Mouse (Mus musculus) liver, embryonic 13.5 days (tissue): Measurements from ENCODE around the gene Lcn4. TPM values are rescaled to one million over a fixed set of nuclear protein-coding genes. Genes with fewer than 3 reads are reported as not detected.
A peak's percentile ranks its signal among the peaks of the same experiment; 100 is the strongest.

Experiments used
- ATAC-seq: fragments of 200-750 bp; cut with Nextera tagmentation; 2 replicates; pipeline ENCODE4 v1.8.0; 2017; ENCODE audit warnings: low read depth, mild to moderate bottlenecking, moderate number of reproducible peaks, moderate library complexity
- DNase-seq: peaks from one replicate; pipeline ENCODE4 v3.0.0; 2022
- H3K27ac ChIP-seq: fragments of 300-500 bp; sonication (generic); 2 replicates; pipeline ENCODE4 v1.5.1; 2015; ENCODE audit warnings: moderate library complexity, mild to moderate bottlenecking, inconsistent platforms
- H3K27me3 ChIP-seq: fragments of 300-500 bp; sonication (generic); 2 replicates; pipeline ENCODE4 v1.6.1; 2015; ENCODE audit warnings: mild to moderate bottlenecking, inconsistent platforms
- H3K36me3 ChIP-seq: fragments of 300-500 bp; sonication (generic); 2 replicates; pipeline ENCODE4 v1.6.1; 2015; ENCODE audit warnings: mild to moderate bottlenecking, inconsistent platforms
- H3K4me1 ChIP-seq: fragments of 300-500 bp; sonication (generic); replicated peaks from 2 replicates; pipeline ENCODE4 v1.6.1; 2015; ENCODE audit warnings: inconsistent platforms
- H3K4me2 ChIP-seq: fragments of 300-500 bp; sonication (generic); 2 replicates; pipeline ENCODE4 v1.6.1; 2015; ENCODE audit warnings: inconsistent platforms, mild to moderate bottlenecking, moderate library complexity
- H3K4me3 ChIP-seq: fragments of 300-500 bp; sonication (generic); replicated peaks from 2 replicates; pipeline ENCODE4 v1.5.1; 2015; ENCODE audit warnings: mild to moderate bottlenecking, inconsistent platforms
- H3K9ac ChIP-seq: fragments of 300-500 bp; sonication (generic); 2 replicates; pipeline ENCODE4 v1.6.1; 2015; ENCODE audit warnings: mild to moderate bottlenecking, inconsistent platforms
- H3K9me3 ChIP-seq: fragments of 300-500 bp; sonication (generic); replicated peaks from 2 replicates; pipeline ENCODE4 v1.6.1; 2016; ENCODE audit warnings: inconsistent platforms
- WGBS: fragments of 180-500 bp; shearing (Covaris S2); methylation state at CpG from one replicate; pipeline ENCODE4 v1.1.7; 2015; ENCODE audit not compliant: insufficient replicate concordance; 5-methylcytosine and 5-hydroxymethylcytosine counted together
- polyA plus RNA-seq: library from polyadenylated mRNA; unstranded; fragments of >200 nt; fragmentation: Nextera tagmentation; extraction: Ambion mirVana; gene quantifications from 2 replicates; pipeline ENCODE4 v1.2.1, GENCODE M21; 2015

The Lcn4 gene
- polyA plus RNA-seq, 1 experiment from 2014 or later = not detected

GRCm38 (mm10) chr2:26643942-26644341 lies 27.1 kb downstream of the Lcn4 start:
- peaks cover 5% of the 10 kb centered on the region; the same call in 1 of the 2 replicates for H3K27me3 ChIP-seq
- peaks cover 22% of the 10 kb centered on the region for H3K4me1 ChIP-seq
- H3K4me3 ChIP-seq = no peak overlapping the region
- H3K9ac ChIP-seq = no peak overlapping the region
- H3K36me3 ChIP-seq = peaks cover 2% of the 10 kb centered on the region; the same call in 1 of the 2 replicates
- WGBS = 50% methylated on average over 2 of the region's 2 CpGs
- H3K9me3 ChIP-seq = no peaks in the 10 kb centered on the region
- no peak overlapping the region for H3K4me2 ChIP-seq
- no peak overlapping the region for H3K27ac ChIP-seq
- DNase-seq (peak; percentile 53), ATAC-seq (no peak)

GRCm38 (mm10) chr2:26641006-26641647 lies 30.0 kb downstream of the Lcn4 start:
- H3K4me2 ChIP-seq = no peak overlapping the region
- H3K9me3 ChIP-seq = no peaks in the 10 kb centered on the region
- no peak overlapping the region for H3K27ac ChIP-seq
- peaks cover 30% of the 10 kb centered on the region for H3K36me3 ChIP-seq
- no peaks in the 10 kb centered on the region for H3K27me3 ChIP-seq
- H3K4me3 ChIP-seq = no peak overlapping the region
- DNase-seq = no peak
- ATAC-seq = no peak
- peaks cover 39% of the 10 kb centered on the region for H3K4me1 ChIP-seq
- 0 out of 2 replicates have a peak overlapping the region, but pooled peaks have one; percentile 86 for H3K9ac ChIP-seq
- 30% methylated on average over 7 of the region's 7 CpGs for WGBS

- DNase-seq (peak; percentile 88), ATAC-seq (peak; percentile 69)
- Histone ChIP-seq H3K27ac (peak overlapping the region; percentile 81), H3K27me3 (no peaks in the 10 kb centered on the region), H3K4me1 (peaks cover 40% of the 10 kb centered on the region), H3K36me3 (peaks cover 40% of the 10 kb centered on the region), H3K9ac (peak overlapping the region; percentile 86), H3K9me3 (no peaks in the 10 kb centered on the region), H3K4me3 (peak overlapping the region; percentile 78), H3K4me2 (peak overlapping the region; percentile 75)
- WGBS = 3% methylated on average over 49 of the region's 49 CpGs
Measured at GRCm38 (mm10) chr2:26639838-26640830, 30.9 kb downstream of the Lcn4 start.

- DNase-seq (peak; percentile 46), ATAC-seq (peak; percentile 49)
- no peaks in the 10 kb centered on the region for H3K27me3 ChIP-seq
- H3K36me3 ChIP-seq = peaks cover 50% of the 10 kb centered on the region
- 1% methylated on average over 8 of the region's 8 CpGs for WGBS
- peaks cover 45% of the 10 kb centered on the region for H3K4me1 ChIP-seq
- H3K4me2 ChIP-seq = peak overlapping the region; percentile 75
- peak overlapping the region; percentile 81 for H3K27ac ChIP-seq
- H3K9ac ChIP-seq = peak overlapping the region; percentile 86
- peak overlapping the region; percentile 78 for H3K4me3 ChIP-seq
- no peaks in the 10 kb centered on the region for H3K9me3 ChIP-seq
Measured at GRCm38 (mm10) chr2:26639083-26639482, 32.0 kb downstream of the Lcn4 start.

- H3K9ac ChIP-seq = peak overlapping the region; percentile 86
- peak overlapping the region; percentile 81 for H3K27ac ChIP-seq
- peak overlapping the region; percentile 75 for H3K4me2 ChIP-seq
- no peaks in the 10 kb centered on the region for H3K9me3 ChIP-seq
- no peak for ATAC-seq
- no peak for DNase-seq
- no peaks in the 10 kb centered on the region for H3K27me3 ChIP-seq
- 40% methylated on average over 5 of the region's 5 CpGs for WGBS
- peaks cover 45% of the 10 kb centered on the region for H3K4me1 ChIP-seq
- peak overlapping the region; percentile 78 for H3K4me3 ChIP-seq
- peaks cover 51% of the 10 kb centered on the region for H3K36me3 ChIP-seq
Measured at GRCm38 (mm10) chr2:26638572-26638971, 32.5 kb downstream of the Lcn4 start.

GRCm38 (mm10) chr2:26638039-26638438 lies 33.0 kb downstream of the Lcn4 start:
- 46% methylated on average over 5 of the region's 5 CpGs for WGBS
- H3K4me1 ChIP-seq = peaks cover 45% of the 10 kb centered on the region
- peak overlapping the region; percentile 81 for H3K27ac ChIP-seq
- peak overlapping the region; percentile 78 for H3K4me3 ChIP-seq
- H3K9ac ChIP-seq = peak overlapping the region; percentile 86
- peaks cover 51% of the 10 kb centered on the region for H3K36me3 ChIP-seq
- H3K4me2 ChIP-seq = peak overlapping the region; percentile 75
- DNase-seq = no peak
- no peaks in the 10 kb centered on the region for H3K9me3 ChIP-seq
- H3K27me3 ChIP-seq = no peaks in the 10 kb centered on the region
- no peak for ATAC-seq

- peaks cover 45% of the 10 kb centered on the region for H3K4me1 ChIP-seq
- H3K27me3 ChIP-seq = no peaks in the 10 kb centered on the region
- peak overlapping the region; percentile 75 for H3K4me2 ChIP-seq
- H3K27ac ChIP-seq = 0 out of 2 replicates have a peak overlapping the region, but pooled peaks have one; percentile 15
- WGBS = 79% methylated on average over 4 of the region's 4 CpGs
- no peaks in the 10 kb centered on the region for H3K9me3 ChIP-seq
- DNase-seq (no peak), ATAC-seq (no peak)
- H3K4me3 ChIP-seq = peak overlapping the region; percentile 78; the same call in 1 of the 2 replicates
- H3K36me3 ChIP-seq = peaks cover 51% of the 10 kb centered on the region
- peak overlapping the region; percentile 86; the same call in 1 of the 2 replicates for H3K9ac ChIP-seq
Measured at GRCm38 (mm10) chr2:26637316-26637932, 33.7 kb downstream of the Lcn4 start.

GRCm38 (mm10) chr2:26636325-26636635 lies 34.8 kb downstream of the Lcn4 start:
- ATAC-seq (no peak; the same call in 1 of the 2 replicates), DNase-seq (no peak)
- Histone ChIP-seq H3K4me1 (peaks cover 41% of the 10 kb centered on the region), H3K27ac (0 out of 2 replicates have a peak overlapping the region, but pooled peaks have one; percentile 0), H3K4me3 (no peak overlapping the region), H3K4me2 (no peak overlapping the region), H3K9ac (no peak overlapping the region), H3K27me3 (no peaks in the 10 kb centered on the region), H3K36me3 (peaks cover 51% of the 10 kb centered on the region), H3K9me3 (no peaks in the 10 kb centered on the region)
- WGBS = 31% methylated on average over 2 of the region's 2 CpGs

GRCm38 (mm10) chr2:26635489-26636324 lies 35.4 kb downstream of the Lcn4 start:
- DNase-seq (no peak), ATAC-seq (peak; percentile 25)
- Histone ChIP-seq H3K27ac (0 out of 2 replicates have a peak overlapping the region, but pooled peaks have one; percentile 0), H3K27me3 (no peaks in the 10 kb centered on the region), H3K36me3 (peaks cover 51% of the 10 kb centered on the region), H3K4me3 (no peak overlapping the region), H3K4me1 (peaks cover 35% of the 10 kb centered on the region), H3K9ac (no peak overlapping the region), H3K9me3 (no peaks in the 10 kb centered on the region), H3K4me2 (no peak overlapping the region)
- WGBS = 55% methylated on average over 21 of the region's 21 CpGs
